Mouse (Mus musculus): ENCODE measurements around the gene Gmppb.
"Not testable (repeated sequence)": the region's sequence is repeated elsewhere in the genome, so short reads cannot be mapped to it uniquely, and the experiment has no call there.

Gmppb gene

DNA sequence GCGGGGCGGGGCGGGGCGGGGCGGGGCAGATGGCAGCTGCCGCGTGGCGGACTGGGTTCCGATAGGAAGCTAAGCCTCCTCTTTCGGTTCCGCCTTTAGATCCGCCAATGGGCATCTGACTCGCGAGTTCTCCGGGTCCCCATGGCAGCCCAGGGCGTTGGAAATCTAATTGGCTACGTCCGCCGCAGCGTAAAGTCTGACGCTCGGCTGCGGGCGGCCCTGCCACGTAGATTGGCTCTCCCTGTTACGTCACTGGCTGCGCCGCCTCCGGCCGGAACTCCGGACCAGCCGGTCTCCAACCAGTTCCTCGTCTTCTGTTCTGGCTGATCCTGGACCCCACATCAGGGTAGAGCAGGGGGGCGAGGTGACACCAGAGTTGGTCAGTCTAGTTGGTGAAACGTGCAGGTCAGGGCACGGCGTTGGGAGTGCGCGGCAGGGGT is at the start of gene Gmppb:
Gene Gmppb (plus strand): TSS at position 227 of the 440 bp plus-strand sequence.
- peak; percentile 99 for DNase-seq (ENCODE audit: low read depth, low spot score)

GRCm38 (mm10) chr9:108001922-108002770 is 46.9 kb upstream of the Gmppb start, which contains the start of gene Ip6k1:
Gene Ip6k1, plus strand, starts transcription at chr9:108002501.
- DNase-seq (ENCODE audit: low read depth, low spot score): peak; percentile 100

- DNase-seq (ENCODE audit: low read depth, low spot score): peak; percentile 49
These were observed 46.1 kb upstream of the Gmppb start for GRCm38 (mm10) chr9:108002778-108003530.

- peak; percentile 35 for DNase-seq (ENCODE audit: low read depth, low spot score)
These were observed 45.5 kb upstream of the Gmppb start for GRCm38 (mm10) chr9:108003531-108003890.

GRCm38 (mm10) chr9:108008041-108008440 is 41.0 kb upstream of the Gmppb start:
- DNase-seq (ENCODE audit: low read depth, low spot score): no peak

DNA sequence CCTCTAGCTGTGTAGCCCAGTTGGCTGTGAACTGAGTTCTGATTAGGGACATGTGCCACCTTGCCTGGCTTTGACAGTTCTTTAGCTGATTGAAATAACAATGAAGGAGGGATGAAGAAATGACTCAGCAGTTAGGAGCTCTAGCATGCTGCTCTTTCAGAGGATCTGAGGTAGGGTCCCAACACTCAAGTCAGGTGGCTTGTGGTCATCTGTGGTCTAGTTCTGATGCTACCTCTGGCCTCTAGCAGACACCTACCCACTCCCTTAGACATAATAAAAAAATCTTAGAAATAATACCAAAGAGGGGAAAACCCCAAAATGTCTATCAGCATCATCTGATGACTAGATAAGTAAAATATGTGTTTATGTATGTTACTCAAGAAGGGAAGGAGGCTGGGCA is 38.7 kb upstream of the Gmppb start:
- no peak for DNase-seq (ENCODE audit: low read depth, low spot score)

DNA sequence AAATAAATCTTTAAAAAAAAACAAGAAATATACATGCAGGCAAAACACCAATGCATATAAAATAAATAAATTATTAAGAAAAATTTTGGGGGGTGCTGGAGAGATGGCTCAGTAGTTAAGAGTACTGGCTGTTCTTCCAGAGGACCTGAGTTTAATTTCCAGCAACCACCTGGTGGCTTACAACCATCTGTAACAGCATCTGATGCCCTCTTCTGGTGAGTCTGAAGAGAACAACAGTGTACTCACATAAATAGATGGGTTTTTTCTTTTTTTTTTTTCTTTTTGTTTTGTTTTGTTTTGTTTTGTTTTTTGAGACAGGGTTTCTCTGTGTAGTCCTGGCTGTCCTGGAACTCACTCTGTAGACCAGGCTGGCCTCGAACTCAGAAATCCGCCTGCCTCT is 35.5 kb upstream of the Gmppb start:
- DNase-seq (ENCODE audit: low read depth, low spot score): not testable (repeated sequence)

DNA sequence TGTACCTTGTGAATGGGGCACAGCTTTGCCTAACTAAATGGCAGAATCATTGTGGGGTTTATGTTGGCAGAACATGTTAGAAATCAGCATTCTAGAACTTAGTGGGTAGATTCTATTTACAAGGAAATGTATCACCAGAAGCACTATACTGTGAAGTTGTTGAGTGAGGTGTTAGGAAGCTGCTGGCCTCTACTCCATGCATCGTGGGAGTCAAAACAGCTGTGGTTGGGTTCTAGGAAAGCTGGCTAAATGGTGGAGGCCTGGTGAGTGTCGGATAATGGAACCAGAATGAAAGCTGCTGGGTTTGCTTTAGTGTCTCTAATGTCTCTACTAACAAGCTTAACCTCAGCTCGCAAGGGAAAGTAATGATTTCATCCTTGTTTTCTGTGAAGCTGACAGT is 31.9 kb upstream of the Gmppb start:
- DNase-seq (ENCODE audit: low read depth, low spot score): peak; percentile 88

- DNase-seq (ENCODE audit: low read depth, low spot score): peak; percentile 32
These were observed 28.3 kb upstream of the Gmppb start for GRCm38 (mm10) chr9:108020741-108021140.

DNA sequence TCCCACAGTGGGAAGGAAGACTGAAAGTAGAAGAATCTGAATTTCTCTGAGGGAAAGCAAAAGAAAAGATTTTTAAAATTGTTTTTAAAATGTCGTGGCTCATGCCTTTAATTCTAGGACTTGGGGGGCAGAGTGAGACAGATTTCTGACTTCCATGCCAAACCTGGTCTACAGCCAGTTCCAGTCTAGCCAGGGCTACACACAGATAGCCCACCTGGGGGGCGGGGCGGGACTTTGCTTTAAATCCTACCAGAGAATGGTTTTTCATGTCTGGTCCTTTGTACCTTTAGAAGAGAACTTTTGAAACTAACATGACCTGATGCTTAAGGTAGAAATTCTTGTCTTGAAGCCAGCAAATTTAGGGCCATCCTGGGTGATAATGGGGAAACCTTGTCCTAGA is 25.8 kb upstream of the Gmppb start:
- DNase-seq (ENCODE audit: low read depth, low spot score): no peak

DNA sequence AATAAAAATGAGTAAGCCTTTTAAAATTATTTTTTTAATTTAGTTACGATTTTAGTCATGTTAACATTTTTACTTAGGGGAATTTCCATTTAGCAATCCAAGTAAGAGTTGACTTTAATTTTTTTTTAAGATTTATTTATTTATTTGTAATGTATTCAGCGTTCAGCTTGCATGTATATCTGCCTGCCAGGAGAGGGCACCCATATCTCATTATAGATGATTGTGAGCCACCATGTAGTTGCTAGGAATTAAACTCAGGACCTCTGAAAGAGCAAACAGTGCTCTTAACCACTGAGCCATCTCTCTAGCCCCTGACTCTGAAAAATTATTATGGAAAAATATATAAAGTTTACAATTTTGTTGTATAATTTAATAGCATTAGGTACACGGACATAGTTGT is 22.5 kb upstream of the Gmppb start:
- DNase-seq (ENCODE audit: low read depth, low spot score): no peak

GRCm38 (mm10) chr9:108027867-108028266 is 21.2 kb upstream of the Gmppb start:
- no peak for DNase-seq (ENCODE audit: low read depth, low spot score)

DNA sequence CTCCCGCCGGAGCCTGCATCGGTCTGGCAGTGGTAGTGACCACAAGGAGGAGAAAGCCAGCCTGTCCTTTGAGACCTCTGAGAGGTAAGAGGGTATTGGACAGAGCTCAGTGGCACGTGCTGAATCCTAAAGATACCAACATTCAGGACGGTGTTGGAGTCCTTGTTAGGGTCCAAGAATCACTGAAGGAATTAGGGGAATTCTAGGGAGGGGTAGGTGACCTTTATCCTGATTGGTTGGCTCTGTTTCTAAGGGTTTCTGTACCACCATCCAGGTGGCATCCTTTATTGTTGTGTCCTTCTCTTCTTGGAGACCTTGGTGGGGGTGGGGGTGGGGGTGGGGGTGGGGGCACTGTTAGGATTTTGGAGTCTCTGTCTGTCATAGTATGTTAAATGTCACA is 16.9 kb upstream of the Gmppb start:
- DNase-seq (ENCODE audit: low read depth, low spot score): no peak

DNA sequence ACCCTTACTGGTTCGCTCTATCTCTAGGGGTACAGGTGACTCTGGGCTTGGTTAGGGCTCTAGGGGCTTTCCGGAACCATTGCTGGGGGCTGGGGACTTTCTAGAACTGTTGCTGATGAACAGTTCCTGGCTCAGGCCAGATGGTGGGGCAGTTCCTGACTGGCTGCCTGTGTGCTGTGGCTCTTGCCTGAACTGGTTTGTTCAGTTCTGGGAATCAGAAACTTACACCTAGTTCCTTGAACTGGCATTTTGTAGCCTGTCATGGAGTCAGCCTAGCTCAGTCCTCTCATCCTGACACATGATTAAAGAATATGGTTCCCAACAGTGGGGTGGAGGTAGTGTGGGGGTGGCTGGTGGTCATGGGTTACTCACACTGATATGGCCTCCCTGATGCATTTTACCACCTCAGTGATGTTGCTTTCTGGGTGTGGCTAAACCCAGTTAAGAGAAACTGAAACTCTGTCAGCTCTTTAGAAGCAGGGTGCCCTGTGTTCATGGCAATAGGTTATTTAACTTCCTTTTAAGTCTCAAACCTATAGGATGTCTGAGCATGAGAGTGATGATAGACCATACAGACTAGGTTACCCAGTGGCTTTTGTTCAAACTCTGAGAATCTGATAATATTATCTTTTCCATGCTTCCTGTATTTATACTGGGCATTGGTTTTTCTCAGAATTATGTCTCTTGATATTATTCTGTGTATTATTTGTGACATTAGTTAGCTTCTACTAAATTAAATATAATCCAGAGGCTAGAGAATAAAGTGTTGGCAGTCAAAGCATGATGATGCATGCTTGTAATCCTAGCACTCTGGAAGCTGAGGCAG is 13.5 kb upstream of the Gmppb start:
- DNase-seq (ENCODE audit: low read depth, low spot score): no peak

DNA sequence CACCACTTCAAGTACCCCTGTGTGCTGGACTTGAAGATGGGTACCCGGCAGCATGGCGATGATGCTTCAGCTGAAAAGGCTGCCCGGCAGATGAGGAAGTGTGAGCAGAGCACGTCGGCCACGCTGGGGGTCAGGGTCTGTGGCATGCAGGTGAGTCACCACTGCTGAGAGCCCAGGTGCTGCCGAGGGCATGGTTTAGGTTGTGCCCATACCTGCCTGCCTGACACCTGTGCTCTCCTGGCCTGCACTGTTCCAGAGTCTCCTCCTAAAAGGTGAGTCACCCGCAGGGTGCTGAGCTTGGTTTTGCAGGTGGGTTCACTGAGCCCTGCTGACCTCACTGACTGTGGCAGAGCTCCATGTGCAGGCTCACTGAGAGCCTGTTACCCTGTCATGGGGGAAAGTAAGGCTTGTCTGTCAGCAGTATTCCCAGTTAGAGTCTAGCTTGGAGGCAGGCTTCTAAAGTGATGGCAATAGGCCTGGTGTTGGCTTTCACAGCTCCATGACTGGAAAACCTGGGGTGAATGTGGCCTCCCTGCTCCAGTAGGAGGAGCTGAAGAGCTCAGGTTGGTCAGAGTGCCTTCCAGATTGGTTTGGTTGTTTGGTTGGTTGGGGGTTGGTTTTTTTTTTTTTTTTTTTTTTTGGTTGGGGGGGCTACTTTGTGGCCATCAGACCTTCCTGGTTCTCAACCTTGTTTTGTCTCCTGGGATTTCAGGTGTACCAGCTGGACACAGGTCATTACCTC is 4.1 kb upstream of the Gmppb start:
- no peak for DNase-seq (ENCODE audit: low read depth, low spot score)

DNA sequence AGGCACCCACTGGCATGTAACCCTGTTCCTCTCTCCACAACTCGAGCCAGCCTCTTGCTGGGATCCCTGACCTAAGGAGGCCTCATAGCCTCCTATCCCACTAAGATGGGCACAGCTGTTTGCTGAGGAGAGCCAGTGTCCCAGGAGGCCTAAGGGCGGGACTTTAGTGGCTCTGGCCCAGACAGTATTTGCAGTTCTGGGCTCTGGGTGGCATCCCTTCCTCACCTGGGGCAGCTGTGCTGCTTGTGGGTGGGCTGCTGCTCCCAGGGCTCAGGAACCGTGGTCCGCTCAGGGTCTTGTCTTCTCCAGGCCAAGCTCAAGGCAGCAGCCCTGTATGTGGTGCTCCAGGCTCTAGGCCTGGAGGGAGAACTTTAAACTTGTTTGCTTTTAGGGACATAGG is 2.5 kb upstream of the Gmppb start:
- DNase-seq (ENCODE audit: low read depth, low spot score): no peak

DNA sequence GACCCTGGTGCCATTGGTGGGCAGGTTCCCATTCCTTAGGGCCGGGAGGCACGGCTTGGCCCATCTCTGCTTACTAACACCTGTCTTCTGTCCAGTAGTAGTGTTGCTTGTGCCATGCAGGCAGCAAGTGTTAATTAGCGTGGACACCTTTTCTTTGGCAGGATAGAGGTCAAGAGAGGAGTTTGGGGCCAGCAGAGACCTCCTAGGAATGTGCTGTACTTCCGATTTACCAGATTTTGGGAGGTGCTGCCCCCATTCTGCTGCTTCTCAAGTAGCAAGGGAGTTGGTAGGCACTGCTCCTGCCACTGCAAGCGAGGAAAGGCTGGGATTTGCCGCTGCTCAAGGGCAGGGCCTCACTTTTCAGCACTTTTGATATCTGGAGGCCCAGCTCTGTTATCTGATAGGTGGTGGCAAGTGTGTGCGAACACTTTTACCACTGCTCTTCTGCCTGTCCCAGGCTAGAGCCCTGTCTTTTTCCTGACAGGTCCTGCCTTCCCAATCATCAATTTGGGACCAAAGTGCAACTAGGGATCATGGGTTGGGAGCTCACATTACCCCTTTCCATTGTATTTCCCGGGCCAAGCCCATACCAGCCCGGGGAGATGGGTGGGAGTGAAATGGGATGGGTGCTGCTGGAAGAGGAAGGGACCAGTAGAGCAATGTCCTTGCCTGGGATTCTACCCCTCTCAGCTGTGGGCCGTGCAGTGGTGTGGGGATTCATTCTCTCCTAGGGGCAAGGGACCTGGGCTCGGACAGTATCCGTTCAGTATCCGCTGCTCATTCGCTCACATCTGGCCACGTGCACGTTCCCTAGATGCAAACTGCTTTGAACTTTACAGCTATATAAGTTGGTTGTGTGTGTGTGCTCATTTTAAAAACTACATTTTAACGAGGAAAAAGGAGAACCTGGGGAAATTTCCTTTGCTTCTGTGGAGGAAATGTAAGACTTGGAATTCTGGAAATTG is 1.2 kb upstream of the Gmppb start:
- no peak for DNase-seq (ENCODE audit: low read depth, low spot score)

- DNase-seq (ENCODE audit: low read depth, low spot score): no peak
These were observed 481 bp upstream of the Gmppb start for GRCm38 (mm10) chr9:108048566-108048955.

DNA sequence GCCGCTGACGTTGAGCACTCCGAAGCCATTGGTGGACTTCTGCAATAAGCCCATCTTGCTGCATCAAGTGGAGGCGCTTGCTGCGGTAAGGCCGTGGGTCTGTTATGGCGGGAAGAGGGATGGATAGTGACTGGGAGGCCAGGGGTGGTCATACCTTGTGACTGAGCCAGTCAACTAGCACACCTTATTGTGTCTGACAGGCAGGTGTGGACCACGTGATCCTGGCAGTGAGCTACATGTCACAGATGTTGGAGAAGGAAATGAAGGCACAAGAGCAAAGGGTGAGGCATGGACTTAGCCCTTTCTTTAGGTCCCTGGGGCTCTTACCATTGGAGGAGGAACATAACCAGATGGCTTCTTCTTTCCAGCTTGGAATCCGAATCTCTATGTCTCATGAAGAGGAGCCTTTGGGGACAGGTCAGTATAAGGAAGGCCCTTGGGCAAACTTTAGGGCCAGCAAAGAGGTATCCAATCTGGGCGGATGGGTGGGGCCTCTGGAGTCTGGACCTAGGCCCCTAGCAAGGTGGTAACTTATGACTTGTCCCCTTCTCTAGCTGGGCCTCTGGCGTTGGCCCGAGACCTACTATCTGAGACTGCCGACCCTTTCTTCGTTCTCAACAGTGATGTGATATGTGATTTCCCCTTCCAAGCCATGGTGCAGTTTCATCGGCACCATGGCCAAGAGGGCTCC is 664 bp downstream of the Gmppb start:
- DNase-seq (ENCODE audit: low read depth, low spot score): no peak
